In the genomic region with DNA sequence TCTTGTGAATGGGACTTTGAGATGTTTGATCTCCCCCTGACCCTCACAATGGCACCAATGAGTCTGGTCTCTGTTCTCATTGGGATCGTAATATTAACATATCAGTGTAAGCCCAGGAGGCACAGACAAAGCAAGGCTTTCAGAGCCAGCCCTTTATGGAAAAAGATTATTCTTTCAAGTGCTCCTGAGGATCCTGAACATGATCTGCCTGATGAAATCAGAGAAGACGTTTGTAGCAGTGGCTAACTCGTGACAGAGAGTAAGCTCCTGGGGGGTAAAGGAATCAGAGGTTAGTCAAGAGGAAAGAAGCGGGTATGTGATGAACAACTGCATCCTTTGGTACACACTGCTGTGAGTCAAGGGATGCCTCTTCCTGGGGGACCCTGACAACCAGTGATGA, we compare ENCODE assay signal across 20 mouse cellular contexts. TPM values are rescaled to one million over a fixed set of nuclear protein-coding genes. Genes with fewer than 3 reads are reported as not detected.
DNase-seq lines count a peak whose midpoint lies in the region; ATAC-seq and TF ChIP-seq lines count a peak whose summit lies in the region.
"Had no signal": no experiment of that assay in that cellular context is flagged by ENCODE, and none has a peak within 500 bp of the region (broad histone marks: within the 10 kb centered on the region; RNA-seq: fewer than 3 reads in every experiment).

No protein-coding gene starts in this region.

- no peak overlapping the region for H3K4me2 ChIP-seq in embryonic facial prominence, embryonic 11.5 days (ENCODE audit: low read depth, low read length)
- no peak overlapping the region for H3K4me2 ChIP-seq in intestine, embryonic 14.5 days (ENCODE audit: low read length)
- no peak overlapping the region for H3K4me2 ChIP-seq in intestine, postnatal 0 days (replicated peaks; ENCODE audit: low read depth)
- no peak overlapping the region for H3K4me2 ChIP-seq in midbrain, embryonic 11.5 days
- no peak overlapping the region for H3K4me2 ChIP-seq in midbrain, embryonic 14.5 days (ENCODE audit: low read length)
- no peak overlapping the region for H3K4me2 ChIP-seq in embryonic facial prominence, embryonic 12.5 days (replicated peaks)
- no peak overlapping the region for H3K4me2 ChIP-seq in hindbrain, postnatal 0 days (ENCODE audit: low read depth, low read length)
- H3K4me2 ChIP-seq: embryonic facial prominence, embryonic 13.5 days; embryonic facial prominence, embryonic 15.5 days; forebrain, embryonic 12.5 days had no signal

- H3K4me3 ChIP-seq in embryonic facial prominence, embryonic 11.5 days (ENCODE audit: low read depth, low read length) = no peak overlapping the region
- no peak overlapping the region for H3K4me3 ChIP-seq in embryonic facial prominence, embryonic 10.5 days
- no peak overlapping the region for H3K4me3 ChIP-seq in intestine, embryonic 14.5 days (ENCODE audit: low read depth, low read length)
- no peak overlapping the region for H3K4me3 ChIP-seq in intestine, postnatal 0 days (ENCODE audit: low read depth, low read length)
- no peak overlapping the region for H3K4me3 ChIP-seq in midbrain, embryonic 11.5 days (ENCODE audit: low read depth, low read length)
- H3K4me3 ChIP-seq in midbrain, embryonic 14.5 days (replicated peaks; ENCODE audit: low read depth, low read length) = no peak overlapping the region
- H3K4me3 ChIP-seq in embryonic facial prominence, embryonic 12.5 days = no peak overlapping the region
- H3K4me3 ChIP-seq in hindbrain, postnatal 0 days (ENCODE audit: low read length) = no peak overlapping the region
- H3K4me3 ChIP-seq: embryonic facial prominence, embryonic 13.5 days; embryonic facial prominence, embryonic 15.5 days; erythroblast, embryonic 14.5 days; forebrain, embryonic 10.5 days; forebrain, embryonic 12.5 days had no signal

- H3K27ac ChIP-seq in embryonic facial prominence, embryonic 11.5 days (replicated peaks; ENCODE audit: low read depth, low read length) = no peak overlapping the region
- H3K27ac ChIP-seq in embryonic facial prominence, embryonic 10.5 days (replicated peaks) = no peak overlapping the region
- no peak overlapping the region for H3K27ac ChIP-seq in intestine, embryonic 14.5 days (ENCODE audit: low read depth)
- no peak overlapping the region for H3K27ac ChIP-seq in intestine, postnatal 0 days (ENCODE audit: low read depth, low read length)
- no peak overlapping the region for H3K27ac ChIP-seq in midbrain, embryonic 11.5 days (ENCODE audit: low read depth, low read length)
- no peak overlapping the region for H3K27ac ChIP-seq in midbrain, embryonic 14.5 days (replicated peaks; ENCODE audit: low read depth, low read length)
- H3K27ac ChIP-seq in embryonic facial prominence, embryonic 12.5 days = no peak overlapping the region
- H3K27ac ChIP-seq in hindbrain, postnatal 0 days = no peak overlapping the region
- H3K27ac ChIP-seq: embryonic facial prominence, embryonic 15.5 days; forebrain, embryonic 10.5 days; forebrain, embryonic 12.5 days had no signal

- H3K4me1 ChIP-seq in embryonic facial prominence, embryonic 11.5 days (ENCODE audit: control insufficient read depth, insufficient read depth, low read length) = no peaks in the 10 kb centered on the region
- H3K4me1 ChIP-seq in embryonic facial prominence, embryonic 10.5 days = peaks cover 9% of the 10 kb centered on the region
- H3K4me1 ChIP-seq in intestine, embryonic 14.5 days (replicated peaks; ENCODE audit: control insufficient read depth, insufficient read depth, low read length) = no peaks in the 10 kb centered on the region
- no peaks in the 10 kb centered on the region for H3K4me1 ChIP-seq in intestine, postnatal 0 days (replicated peaks; ENCODE audit: control insufficient read depth, insufficient read depth, low read length)
- no peaks in the 10 kb centered on the region for H3K4me1 ChIP-seq in midbrain, embryonic 11.5 days (ENCODE audit: control insufficient read depth, insufficient read depth, low read length)
- no peaks in the 10 kb centered on the region for H3K4me1 ChIP-seq in midbrain, embryonic 14.5 days (ENCODE audit: control insufficient read depth, insufficient read depth, low read length)
- no peaks in the 10 kb centered on the region for H3K4me1 ChIP-seq in embryonic facial prominence, embryonic 12.5 days
- H3K4me1 ChIP-seq in hindbrain, postnatal 0 days (ENCODE audit: insufficient read depth, low read length) = no peaks in the 10 kb centered on the region
- H3K4me1 ChIP-seq: embryonic facial prominence, embryonic 15.5 days; forebrain, embryonic 10.5 days; forebrain, embryonic 12.5 days had no signal

- no peaks in the 10 kb centered on the region for H3K36me3 ChIP-seq in embryonic facial prominence, embryonic 11.5 days (replicated peaks; ENCODE audit: control insufficient read depth, insufficient read depth, low read depth, low read length)
- no peaks in the 10 kb centered on the region for H3K36me3 ChIP-seq in embryonic facial prominence, embryonic 10.5 days (replicated peaks)
- H3K36me3 ChIP-seq in intestine, embryonic 14.5 days (ENCODE audit: control insufficient read depth, insufficient read depth, low read length) = no peaks in the 10 kb centered on the region
- no peaks in the 10 kb centered on the region for H3K36me3 ChIP-seq in intestine, postnatal 0 days (ENCODE audit: control insufficient read depth, insufficient read depth)
- H3K36me3 ChIP-seq in midbrain, embryonic 11.5 days (ENCODE audit: control insufficient read depth, insufficient read depth, low read length) = no peaks in the 10 kb centered on the region
- no peaks in the 10 kb centered on the region for H3K36me3 ChIP-seq in midbrain, embryonic 14.5 days (ENCODE audit: control insufficient read depth, insufficient read depth, low read length)
- H3K36me3 ChIP-seq in embryonic facial prominence, embryonic 12.5 days = no peaks in the 10 kb centered on the region
- H3K36me3 ChIP-seq in hindbrain, postnatal 0 days (ENCODE audit: insufficient read depth, low read length) = no peaks in the 10 kb centered on the region
- H3K36me3 ChIP-seq: embryonic facial prominence, embryonic 13.5 days; embryonic facial prominence, embryonic 15.5 days; forebrain, embryonic 10.5 days; forebrain, embryonic 12.5 days had no signal

- 28% methylated on average over 4 of the region's 4 CpGs for WGBS in embryonic facial prominence, embryonic 11.5 days
- WGBS in embryonic facial prominence, embryonic 10.5 days = 38% methylated on average over 4 of the region's 4 CpGs
- 56% methylated on average over 4 of the region's 4 CpGs for WGBS in intestine, embryonic 14.5 days
- WGBS in intestine, postnatal 0 days = 68% methylated on average over 4 of the region's 4 CpGs
- 43% methylated on average over 4 of the region's 4 CpGs for WGBS in midbrain, embryonic 11.5 days
- WGBS in midbrain, embryonic 14.5 days = 34% methylated on average over 4 of the region's 4 CpGs
- 22% methylated on average over 4 of the region's 4 CpGs for WGBS in embryonic facial prominence, embryonic 12.5 days
- WGBS in hindbrain, postnatal 0 days = 43% methylated on average over 4 of the region's 4 CpGs

- no peaks in the 10 kb centered on the region for H3K27me3 ChIP-seq in embryonic facial prominence, embryonic 11.5 days (ENCODE audit: control insufficient read depth, insufficient read depth, low read length)
- 0 out of 2 replicates have a peak, but pooled peaks cover 10% of the 10 kb centered on the region for H3K27me3 ChIP-seq in embryonic facial prominence, embryonic 10.5 days (replicated peaks; ENCODE audit: low read depth, poor library complexity, severe bottlenecking)
- no peaks in the 10 kb centered on the region for H3K27me3 ChIP-seq in intestine, embryonic 14.5 days (replicated peaks; ENCODE audit: control insufficient read depth, insufficient read depth, low read length)
- no peaks in the 10 kb centered on the region for H3K27me3 ChIP-seq in intestine, postnatal 0 days (replicated peaks; ENCODE audit: control insufficient read depth, insufficient read depth, low read length)
- no peaks in the 10 kb centered on the region for H3K27me3 ChIP-seq in midbrain, embryonic 11.5 days (ENCODE audit: control insufficient read depth, insufficient read depth, low read length)
- no peaks in the 10 kb centered on the region for H3K27me3 ChIP-seq in midbrain, embryonic 14.5 days (ENCODE audit: control insufficient read depth, insufficient read depth, low read length)
- no peaks in the 10 kb centered on the region for H3K27me3 ChIP-seq in embryonic facial prominence, embryonic 12.5 days
- H3K27me3 ChIP-seq in hindbrain, postnatal 0 days (ENCODE audit: insufficient read depth, low read length) = no peaks in the 10 kb centered on the region
- H3K27me3 ChIP-seq: embryonic facial prominence, embryonic 13.5 days; embryonic facial prominence, embryonic 15.5 days had no signal

- no peaks in the 10 kb centered on the region for H3K9me3 ChIP-seq in embryonic facial prominence, embryonic 11.5 days (replicated peaks; ENCODE audit: control insufficient read depth, low read length)
- no peaks in the 10 kb centered on the region for H3K9me3 ChIP-seq in embryonic facial prominence, embryonic 10.5 days
- no peaks in the 10 kb centered on the region for H3K9me3 ChIP-seq in intestine, embryonic 14.5 days (ENCODE audit: control insufficient read depth, low read length)
- no peaks in the 10 kb centered on the region for H3K9me3 ChIP-seq in intestine, postnatal 0 days (ENCODE audit: control insufficient read depth)
- H3K9me3 ChIP-seq in midbrain, embryonic 11.5 days (ENCODE audit: control insufficient read depth, low read length) = no peaks in the 10 kb centered on the region
- H3K9me3 ChIP-seq in midbrain, embryonic 14.5 days (ENCODE audit: control insufficient read depth, low read length) = no peaks in the 10 kb centered on the region
- no peaks in the 10 kb centered on the region for H3K9me3 ChIP-seq in embryonic facial prominence, embryonic 12.5 days
- no peaks in the 10 kb centered on the region for H3K9me3 ChIP-seq in hindbrain, postnatal 0 days (ENCODE audit: low read length)
- H3K9me3 ChIP-seq: embryonic facial prominence, embryonic 13.5 days; embryonic facial prominence, embryonic 15.5 days; forebrain, embryonic 10.5 days; forebrain, embryonic 12.5 days; G1E had no signal

- H3K9ac ChIP-seq in embryonic facial prominence, embryonic 11.5 days (replicated peaks; ENCODE audit: low read length) = no peak overlapping the region
- no peak overlapping the region for H3K9ac ChIP-seq in intestine, embryonic 14.5 days (ENCODE audit: low read length)
- H3K9ac ChIP-seq in intestine, postnatal 0 days (ENCODE audit: low read depth, low read length) = no peak overlapping the region
- no peak overlapping the region for H3K9ac ChIP-seq in midbrain, embryonic 11.5 days (ENCODE audit: low read length)
- no peak overlapping the region for H3K9ac ChIP-seq in midbrain, embryonic 14.5 days (replicated peaks; ENCODE audit: low read length)
- H3K9ac ChIP-seq in embryonic facial prominence, embryonic 12.5 days = no peak overlapping the region
- H3K9ac ChIP-seq in hindbrain, postnatal 0 days (replicated peaks; ENCODE audit: low read length) = no peak overlapping the region
- H3K9ac ChIP-seq: embryonic facial prominence, embryonic 13.5 days; embryonic facial prominence, embryonic 15.5 days; forebrain, embryonic 12.5 days had no signal

- ATAC-seq in embryonic facial prominence, embryonic 11.5 days (replicated peaks; ENCODE audit: insufficient number of reproducible peaks, low FRiP score, low TSS enrichment, low read depth) = no peak; the same call in 1 of the 2 replicates
- ATAC-seq in intestine, embryonic 14.5 days (replicated peaks; ENCODE audit: low FRiP score, low TSS enrichment, low read depth) = no peak
- no peak for ATAC-seq in intestine, postnatal 0 days
- no peak for ATAC-seq in midbrain, embryonic 11.5 days (ENCODE audit: low FRiP score)
- ATAC-seq in midbrain, embryonic 14.5 days (ENCODE audit: low FRiP score, low TSS enrichment) = no peak
- ATAC-seq in embryonic facial prominence, embryonic 12.5 days (ENCODE audit: insufficient number of reproducible peaks, insufficient read depth, low FRiP score, low TSS enrichment) = peak; percentile 52
- no peak for ATAC-seq in hindbrain, postnatal 0 days
- ATAC-seq: activated CD4-positive, CD25-positive, alpha-beta regulatory T cell, adult 4 months; Patski had no signal

- no peak for TF ChIP-seq CTCF in intestine, postnatal 0 days (IDR thresholded peaks at IDR 0.05; ENCODE audit: low read depth)
- TF ChIP-seq CTCF in hindbrain, postnatal 0 days (IDR thresholded peaks at IDR 0.05; ENCODE audit: low read depth) = no peak

- peak; percentile 43 for DNase-seq in embryonic facial prominence, embryonic 11.5 days (ENCODE audit: low spot score)
- DNase-seq in embryonic facial prominence, embryonic 10.5 days (ENCODE audit: low spot score) = no peak
- DNase-seq in intestine, embryonic 14.5 days (ENCODE audit: low spot score) = peak; percentile 38
- DNase-seq in midbrain, embryonic 11.5 days (ENCODE audit: low spot score, missing footprints) = peak; percentile 61
- no peak for DNase-seq in midbrain, embryonic 14.5 days
- no peak for DNase-seq in hindbrain, postnatal 0 days (ENCODE audit: low spot score)
- DNase-seq: adrenal gland, adult 8-10 months had no signal

RNA-seq across cellular contexts. Expression of gene Kcne3, which starts 13.9 kb away (rescaled TPM):
- 13.7 and 16.9 TPM in 2 replicates for polyA plus RNA-seq in embryonic facial prominence, embryonic 11.5 days (2014; fragmentation: Nextera tagmentation; extraction: Ambion mirVana)
- 17.0 and 19.7 TPM in 2 replicates for polyA plus RNA-seq in embryonic facial prominence, embryonic 10.5 days (2016; fragmentation: Nextera tagmentation; extraction: Ambion mirVana)
- 73.1 and 74.5 TPM in 2 replicates for polyA plus RNA-seq in intestine, embryonic 14.5 days (2014; fragmentation: Nextera tagmentation; extraction: Ambion mirVana)
- polyA plus RNA-seq in intestine, postnatal 0 days (2015; fragmentation: Nextera tagmentation; extraction: Ambion mirVana) = 28.9 TPM in 2 replicates
- polyA plus RNA-seq in midbrain, embryonic 11.5 days (2014; fragmentation: Nextera tagmentation; extraction: Ambion mirVana) = 1.1 and 3.0 TPM in 2 replicates
- polyA plus RNA-seq in midbrain, embryonic 14.5 days (2014; fragmentation: Nextera tagmentation; extraction: Ambion mirVana) = 0.58 and 0.89 TPM in 2 replicates
- polyA plus RNA-seq in embryonic facial prominence, embryonic 12.5 days (2016; fragmentation: Nextera tagmentation; extraction: Ambion mirVana) = 11.4 and 13.3 TPM in 2 replicates
- 0.47 TPM in 1 of 2 replicates, not detected in the other for total RNA-seq in hindbrain, postnatal 0 days (2014; rRNA removed)
- 0.25 and 0.33 TPM in 2 replicates for polyA plus RNA-seq in hindbrain, postnatal 0 days (2015; fragmentation: Nextera tagmentation; extraction: Ambion mirVana)
- total RNA-seq: CH12.LX had no signal
- polyA plus RNA-seq: activated CD4-positive, CD25-positive, alpha-beta regulatory T cell, adult 4 months; CD4-positive, CD25-positive, alpha-beta regulatory T cell, adult 4 months; cerebellum, adult 2 months; erythroblast, embryonic 14.5 days; Patski had no signal

RNA-seq across cellular contexts. Expression of gene Lipt2, which starts 31.1 kb away (rescaled TPM):
- 26.4 and 34.9 TPM in 2 replicates for polyA plus RNA-seq in embryonic facial prominence, embryonic 11.5 days (2014; fragmentation: Nextera tagmentation; extraction: Ambion mirVana)
- polyA plus RNA-seq in embryonic facial prominence, embryonic 10.5 days (2016; fragmentation: Nextera tagmentation; extraction: Ambion mirVana) = 27.0 and 28.3 TPM in 2 replicates
- polyA plus RNA-seq in intestine, embryonic 14.5 days (2014; fragmentation: Nextera tagmentation; extraction: Ambion mirVana) = 29.7 and 35.7 TPM in 2 replicates
- polyA plus RNA-seq in intestine, postnatal 0 days (2015; fragmentation: Nextera tagmentation; extraction: Ambion mirVana) = 8.8 and 9.1 TPM in 2 replicates
- 16.7 and 18.7 TPM in 2 replicates for polyA plus RNA-seq in midbrain, embryonic 11.5 days (2014; fragmentation: Nextera tagmentation; extraction: Ambion mirVana)
- 20.1 and 21.8 TPM in 2 replicates for polyA plus RNA-seq in midbrain, embryonic 14.5 days (2014; fragmentation: Nextera tagmentation; extraction: Ambion mirVana)
- 26.8 and 29.7 TPM in 2 replicates for polyA plus RNA-seq in embryonic facial prominence, embryonic 12.5 days (2016; fragmentation: Nextera tagmentation; extraction: Ambion mirVana)
- 13.8 and 20.1 TPM in 2 replicates for total RNA-seq in hindbrain, postnatal 0 days (2014; rRNA removed)
- polyA plus RNA-seq in hindbrain, postnatal 0 days (2015; fragmentation: Nextera tagmentation; extraction: Ambion mirVana) = 19.2 and 19.5 TPM in 2 replicates
- polyA plus RNA-seq: CD4-positive, CD25-positive, alpha-beta regulatory T cell, adult 4 months had no signal

RNA-seq across cellular contexts. Expression of gene Pgm2l1, which starts 37.0 kb away (rescaled TPM):
- polyA plus RNA-seq in embryonic facial prominence, embryonic 11.5 days (2014; fragmentation: Nextera tagmentation; extraction: Ambion mirVana) = 6.2 and 6.7 TPM in 2 replicates
- 4.0 and 4.4 TPM in 2 replicates for polyA plus RNA-seq in embryonic facial prominence, embryonic 10.5 days (2016; fragmentation: Nextera tagmentation; extraction: Ambion mirVana)
- polyA plus RNA-seq in intestine, embryonic 14.5 days (2014; fragmentation: Nextera tagmentation; extraction: Ambion mirVana) = 3.2 and 3.3 TPM in 2 replicates
- 1.0 and 1.3 TPM in 2 replicates for polyA plus RNA-seq in intestine, postnatal 0 days (2015; fragmentation: Nextera tagmentation; extraction: Ambion mirVana)
- 8.0 and 9.3 TPM in 2 replicates for polyA plus RNA-seq in midbrain, embryonic 11.5 days (2014; fragmentation: Nextera tagmentation; extraction: Ambion mirVana)
- polyA plus RNA-seq in midbrain, embryonic 14.5 days (2014; fragmentation: Nextera tagmentation; extraction: Ambion mirVana) = 30.3 and 38.3 TPM in 2 replicates
- polyA plus RNA-seq in embryonic facial prominence, embryonic 12.5 days (2016; fragmentation: Nextera tagmentation; extraction: Ambion mirVana) = 5.0 and 6.8 TPM in 2 replicates
- 123 and 127 TPM in 2 replicates for total RNA-seq in hindbrain, postnatal 0 days (2014; rRNA removed)
- 34.4 and 34.8 TPM in 2 replicates for polyA plus RNA-seq in hindbrain, postnatal 0 days (2015; fragmentation: Nextera tagmentation; extraction: Ambion mirVana)

Comparison
In these comparisons a context has a peak if more than half of its experiments do, and no peak if none do; other contexts are left out.
1. DNase-seq: peak in embryonic facial prominence, embryonic 11.5 days (single experiment), intestine, embryonic 14.5 days (single experiment) and midbrain, embryonic 11.5 days (single experiment); none in embryonic facial prominence, embryonic 10.5 days (single experiment), midbrain, embryonic 14.5 days (single experiment) and hindbrain, postnatal 0 days (single experiment).